Mouse (Mus musculus): Measurements from ENCODE around the gene Jund.

- TF ChIP-seq CTCF (conservative IDR thresholded peaks at IDR 0.05; ENCODE audit: low read length) = no peak
- TF ChIP-seq NANOG (IDR thresholded peaks at IDR 0.05; ENCODE audit: borderline replicate concordance, low read length) = no peak
Measured at GRCm38 (mm10) chr8:70725792-70726447, 27.2 kb downstream of the Jund start.

All from E14TG2a.4 (cell line).